Mouse (Mus musculus): Measurements from ENCODE around the gene Tigd3.

Tigd3 gene

DNA sequence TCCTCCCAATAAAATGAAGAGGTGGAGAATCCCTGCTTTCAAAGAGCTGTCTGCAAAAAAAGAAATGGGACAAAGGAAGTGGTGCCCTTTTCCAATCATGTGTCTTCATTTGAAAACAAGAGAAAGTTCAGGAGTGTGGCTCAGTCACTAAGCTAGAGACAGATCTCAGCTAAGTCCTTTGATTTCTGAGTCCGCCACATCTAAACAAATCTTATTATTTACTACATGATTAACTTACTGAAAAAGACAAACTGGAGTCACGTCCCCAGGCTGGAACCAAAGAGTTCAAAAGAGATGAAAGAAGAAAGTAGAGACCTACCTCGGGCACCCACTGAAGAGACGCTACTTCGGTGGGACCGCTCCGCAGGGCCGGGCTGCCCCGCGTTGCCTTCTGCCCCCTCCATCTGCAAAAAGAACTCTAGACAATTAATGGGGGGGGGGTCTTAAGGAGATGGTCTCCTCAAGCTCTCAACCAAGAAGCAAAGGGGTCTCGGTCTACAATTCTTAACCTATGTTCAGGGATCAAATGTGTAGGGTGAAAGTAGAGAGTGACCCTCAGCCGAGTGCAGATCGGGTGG, 19.5 kb downstream of the Tigd3 start:
- no peak for DNase-seq

DNA sequence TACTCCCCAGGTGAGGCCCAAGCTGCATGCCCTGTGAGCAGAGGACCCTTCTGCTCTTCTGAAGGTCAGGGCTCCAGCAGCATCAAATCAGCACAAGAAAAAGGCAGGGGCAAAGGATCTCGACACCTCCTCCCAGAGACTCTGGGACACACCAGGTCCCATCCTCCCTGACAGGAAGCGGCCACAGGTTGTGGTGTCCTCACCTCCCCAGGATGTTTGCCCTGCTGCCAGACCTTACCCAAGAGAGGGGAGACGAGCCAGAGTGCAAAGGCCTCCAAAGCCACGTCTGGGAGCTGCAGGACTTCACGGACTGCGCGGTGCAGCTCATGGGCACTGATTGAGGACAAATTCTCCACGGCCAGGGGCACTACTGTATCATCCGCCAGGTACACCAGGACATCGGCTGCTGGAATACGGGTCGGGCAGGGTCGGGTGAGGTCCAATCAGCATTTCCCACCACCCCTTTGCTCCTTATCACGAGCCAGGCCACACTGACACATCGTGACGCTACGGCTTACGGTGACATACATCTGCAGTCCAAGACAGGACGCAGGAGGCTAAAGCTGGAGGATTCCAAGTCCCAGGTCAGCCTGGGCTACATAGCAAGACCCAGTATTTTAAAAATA, 20.9 kb downstream of the Tigd3 start:
- DNase-seq, result no peak

DNA sequence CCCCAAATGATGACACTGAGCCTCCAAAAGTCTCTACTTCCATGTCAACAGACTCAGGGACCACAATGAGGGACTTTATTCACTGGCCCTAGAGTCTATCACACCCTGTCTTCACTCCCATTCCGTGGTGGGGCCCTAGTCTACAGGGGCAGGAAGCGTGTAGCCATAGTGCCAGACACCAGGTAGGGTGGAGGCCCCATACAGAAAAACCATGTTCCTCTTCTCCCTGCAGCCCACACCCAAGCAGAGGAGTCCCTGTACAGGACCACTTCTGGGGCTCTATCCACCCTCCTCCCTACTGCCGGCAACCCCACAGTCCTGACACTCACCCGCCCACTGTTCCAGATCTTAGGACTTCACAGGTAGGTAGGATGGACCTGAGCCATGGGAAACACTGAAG, 21.4 kb downstream of the Tigd3 start:
- no peak for DNase-seq

DNA sequence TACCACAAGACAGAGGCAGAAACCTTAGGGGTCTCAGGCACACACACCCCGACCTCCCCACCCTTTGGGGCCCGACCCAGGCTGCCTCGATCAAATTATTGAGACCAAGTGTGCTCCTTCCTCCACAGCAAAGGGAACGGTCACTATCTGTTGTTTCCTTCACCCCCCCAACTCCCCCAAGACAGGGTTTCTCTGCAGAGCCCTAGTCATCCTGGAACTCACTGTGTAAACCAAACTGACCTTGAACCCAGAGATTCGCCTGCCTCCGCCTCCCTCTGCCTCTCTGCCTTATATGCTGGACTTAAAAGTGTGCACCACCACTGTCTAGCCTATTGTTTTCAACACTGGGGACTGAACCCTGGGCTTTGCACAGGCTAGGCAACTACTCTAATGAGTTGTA, 22.3 kb downstream of the Tigd3 start:
- DNase-seq, result no peak

DNA sequence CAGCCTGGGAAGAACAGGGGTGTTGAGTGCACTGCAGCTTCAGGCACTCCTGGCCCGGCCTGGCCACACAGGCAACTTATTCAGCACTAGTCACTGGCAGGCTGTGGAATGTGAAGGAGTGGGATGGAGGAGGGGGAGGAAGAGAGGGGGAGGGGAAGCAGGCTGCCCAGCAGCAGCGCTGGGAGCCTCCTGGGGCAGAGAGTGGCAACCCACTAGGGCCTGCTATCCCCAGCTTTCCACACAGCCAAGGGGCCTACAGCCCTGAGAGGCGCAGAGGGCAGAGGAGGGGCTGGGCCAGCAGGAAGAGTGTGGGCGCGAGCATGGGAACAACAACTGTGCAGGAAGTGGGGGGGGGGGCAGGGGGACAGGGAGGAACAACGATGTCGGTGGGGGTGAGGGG, 22.7 kb downstream of the Tigd3 start:
- DNase-seq, result no peak

DNA sequence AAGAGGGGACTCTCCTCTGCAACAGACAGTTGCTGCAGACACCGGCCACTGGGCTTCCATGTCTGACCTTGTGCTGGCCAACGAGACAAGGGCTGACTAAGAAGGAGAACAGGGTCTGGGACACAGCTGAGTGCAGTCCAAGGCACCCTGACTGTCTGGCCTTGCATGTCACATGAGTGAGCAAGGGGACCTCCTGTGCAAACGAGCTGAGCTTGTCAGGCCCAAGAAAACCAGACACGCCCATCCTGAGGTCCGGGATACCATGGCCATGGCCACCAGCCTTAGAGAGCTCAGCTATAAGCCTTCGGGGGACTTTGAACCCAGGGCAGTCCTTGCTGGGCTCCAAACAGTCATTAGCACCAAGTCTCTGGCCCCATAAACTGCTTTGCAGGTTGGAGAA, 25.9 kb downstream of the Tigd3 start:
- DNase-seq, result no peak

DNA sequence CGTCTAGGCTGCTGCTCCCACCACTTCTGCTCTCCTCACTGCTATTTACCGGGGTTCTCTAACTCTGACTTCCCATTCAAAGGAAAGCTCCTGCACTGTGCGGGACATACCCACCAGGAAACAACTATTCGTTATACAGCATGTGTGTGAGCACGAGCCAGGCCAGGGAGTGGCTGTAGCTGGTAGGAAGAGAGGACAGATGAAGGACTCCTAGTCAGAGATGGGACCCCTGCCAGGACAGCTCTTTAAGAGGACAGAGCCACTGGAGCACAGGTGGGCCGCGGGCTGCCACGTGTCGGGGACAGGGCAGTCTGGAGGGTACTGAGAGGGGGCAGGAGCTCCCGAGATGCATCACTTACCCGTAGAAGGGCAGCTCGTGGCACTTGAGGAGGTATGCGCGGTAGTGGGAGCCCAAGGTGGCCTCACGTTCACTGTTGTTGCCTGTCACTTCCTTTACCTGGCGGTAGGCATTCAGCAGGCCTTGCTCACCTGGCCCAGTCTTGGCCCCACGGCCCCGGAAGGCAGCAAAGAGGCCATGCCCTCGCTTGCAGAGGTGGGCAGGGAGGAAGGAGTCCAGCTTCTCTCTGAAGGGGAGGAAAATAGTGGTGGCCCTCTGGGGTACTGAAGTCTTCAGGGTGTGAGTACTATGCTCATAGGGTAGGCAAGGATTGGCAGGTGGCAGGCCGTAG, 29.1 kb downstream of the Tigd3 start:
- no peak for DNase-seq

DNA sequence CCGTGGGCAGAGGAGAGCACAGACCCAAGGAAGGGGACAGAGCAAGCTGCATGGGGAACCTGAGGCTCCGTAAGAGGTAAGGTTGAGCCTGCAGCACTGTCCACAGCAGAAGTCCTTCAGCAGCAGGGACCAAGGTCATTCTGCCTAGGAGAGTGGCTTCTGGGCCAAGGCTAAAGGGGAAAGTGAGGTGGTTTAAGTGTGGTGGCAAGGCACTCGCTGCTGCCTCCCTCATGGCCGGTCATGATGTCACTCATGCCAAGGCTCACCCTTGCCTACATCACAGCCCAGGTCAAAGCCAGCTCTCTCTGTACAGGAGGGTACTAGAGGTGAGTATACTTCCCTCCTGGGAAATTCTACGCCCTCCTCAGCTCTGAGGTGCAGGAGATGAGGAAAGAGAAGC, 30.2 kb downstream of the Tigd3 start:
- no peak for DNase-seq

DNA sequence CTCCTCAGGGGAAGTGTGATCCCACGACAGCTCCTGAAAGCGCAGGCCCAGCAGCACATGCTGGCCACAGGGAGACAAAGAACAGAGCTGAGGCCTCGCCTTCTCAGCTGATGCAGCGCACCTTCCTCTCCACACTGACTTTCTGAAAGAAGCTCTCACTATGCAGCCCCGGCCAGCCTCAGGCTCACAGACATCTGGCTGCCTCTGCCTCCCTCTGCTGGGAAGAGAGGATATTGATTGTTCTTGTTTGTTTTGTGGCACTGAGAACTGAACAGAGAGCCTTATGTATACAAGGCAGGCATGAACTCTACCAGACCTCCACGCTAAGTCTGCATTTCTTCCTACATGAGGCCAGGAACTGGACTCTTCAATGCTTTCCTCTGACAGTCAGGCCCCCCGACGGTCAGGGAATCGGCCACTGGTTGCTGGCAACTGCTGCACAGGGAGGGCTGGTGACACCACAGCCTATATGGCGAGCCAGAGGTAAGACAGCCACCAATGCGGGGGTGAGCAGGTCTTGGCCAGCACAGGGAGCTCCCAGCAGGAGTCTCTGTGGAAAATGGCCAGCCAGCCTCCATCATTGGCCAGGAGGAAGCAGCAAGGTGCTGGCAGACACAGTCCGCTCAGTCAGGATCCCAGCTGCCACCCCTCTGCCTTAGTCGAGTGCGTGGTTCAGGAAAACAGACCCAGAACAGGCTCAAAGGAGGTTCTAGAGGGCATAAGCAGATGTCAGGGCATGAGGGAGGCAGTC, 31.4 kb downstream of the Tigd3 start:
- peak; percentile 45 for DNase-seq

DNA sequence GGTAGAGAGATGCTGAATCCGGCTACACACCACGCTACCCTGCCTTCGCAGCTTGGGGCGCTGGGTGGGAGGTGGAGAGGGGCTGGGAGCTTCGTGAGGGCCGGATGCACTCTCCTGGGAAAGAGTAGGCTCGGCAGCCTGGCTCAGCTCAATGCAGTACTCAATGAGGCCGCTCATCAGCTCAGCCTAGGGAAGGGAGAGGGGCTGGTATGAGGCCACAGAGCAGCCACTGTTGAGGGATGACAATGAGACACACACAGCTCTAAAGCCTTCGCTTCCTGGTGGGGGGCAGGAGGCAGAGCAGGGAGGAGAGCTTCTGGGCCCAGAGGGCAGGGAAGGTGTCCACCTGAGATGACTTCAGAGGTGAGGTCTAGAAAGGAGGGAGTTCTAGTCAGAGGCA, 37.3 kb downstream of the Tigd3 start:
- no peak for DNase-seq

DNA sequence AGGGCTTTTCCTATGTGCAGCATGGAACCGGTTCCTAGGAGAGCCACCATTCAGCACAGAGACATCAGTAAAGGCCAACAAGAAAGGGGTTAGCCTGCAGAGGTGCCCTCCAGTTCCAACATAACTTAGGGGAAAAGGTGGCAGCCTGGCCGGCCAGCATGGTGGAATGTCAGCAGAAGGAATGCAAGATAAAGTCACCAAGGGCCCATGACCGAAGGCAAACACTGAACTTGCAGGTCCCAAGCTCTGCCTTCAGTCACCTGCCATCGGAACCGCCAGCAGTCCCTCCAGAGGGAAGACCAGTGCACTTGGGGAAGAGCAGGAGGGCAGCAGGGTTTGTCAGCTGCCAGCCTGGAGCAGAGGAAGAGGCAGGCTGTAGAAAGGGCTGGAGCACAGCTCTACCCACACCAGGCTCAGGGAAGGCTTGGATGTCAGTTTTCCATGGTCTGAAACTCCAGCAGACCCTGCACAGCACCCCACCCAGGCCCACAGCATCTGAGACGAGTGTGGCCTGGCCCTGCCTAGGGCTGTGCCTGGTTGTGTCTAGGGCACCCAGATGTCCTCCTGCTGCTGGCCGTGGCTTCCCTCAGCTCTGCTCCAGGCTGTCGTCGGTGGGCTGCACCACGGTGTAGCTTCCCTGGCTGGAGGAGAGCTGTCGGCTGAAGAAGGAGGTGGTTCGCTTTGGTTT, 41.8 kb downstream of the Tigd3 start:
- DNase-seq, result no peak

DNA sequence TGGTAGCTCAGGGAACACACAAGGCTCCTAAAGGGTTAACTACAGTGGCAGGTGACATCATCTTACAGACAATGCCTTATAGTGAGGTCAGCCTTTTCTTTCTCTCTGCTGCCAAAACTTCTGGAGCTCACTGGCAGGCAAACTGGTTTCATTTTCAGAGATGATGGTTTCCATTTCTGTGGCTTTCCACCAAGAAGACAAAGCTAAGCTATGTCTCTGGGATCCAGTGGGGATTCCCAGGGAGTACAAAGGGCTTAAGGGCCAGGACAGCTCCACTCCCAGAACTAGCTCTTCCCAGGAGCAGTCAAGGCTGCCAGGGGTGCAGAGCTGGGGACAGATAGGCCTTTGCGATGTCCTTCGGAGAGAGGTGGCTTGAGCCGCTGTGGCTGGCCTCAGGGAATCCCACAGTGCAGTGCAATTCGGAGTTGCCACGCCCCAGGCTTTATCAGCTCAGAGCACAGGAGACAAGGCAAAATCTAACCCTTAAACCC, 42.4 kb downstream of the Tigd3 start:
- no peak for DNase-seq

DNA sequence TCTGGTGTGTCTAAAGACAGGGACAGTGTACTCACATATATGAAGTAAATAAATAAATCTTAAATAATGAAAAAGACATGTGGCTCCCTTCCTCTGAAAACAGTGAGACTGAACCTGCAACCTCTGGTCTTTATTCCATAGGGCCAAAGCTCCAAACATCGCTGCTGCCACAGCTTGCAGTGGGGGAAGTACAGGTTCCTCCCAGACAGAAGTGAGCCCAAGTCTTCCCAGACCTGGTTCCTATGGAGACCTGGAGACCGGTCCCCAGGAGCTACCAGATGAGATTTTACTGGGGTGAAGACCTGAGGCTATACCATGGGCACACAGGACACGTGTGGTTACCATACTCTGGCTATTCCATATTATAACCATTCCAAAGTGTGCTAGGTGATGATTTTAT, 43.1 kb downstream of the Tigd3 start:
- DNase-seq, result no peak

DNA sequence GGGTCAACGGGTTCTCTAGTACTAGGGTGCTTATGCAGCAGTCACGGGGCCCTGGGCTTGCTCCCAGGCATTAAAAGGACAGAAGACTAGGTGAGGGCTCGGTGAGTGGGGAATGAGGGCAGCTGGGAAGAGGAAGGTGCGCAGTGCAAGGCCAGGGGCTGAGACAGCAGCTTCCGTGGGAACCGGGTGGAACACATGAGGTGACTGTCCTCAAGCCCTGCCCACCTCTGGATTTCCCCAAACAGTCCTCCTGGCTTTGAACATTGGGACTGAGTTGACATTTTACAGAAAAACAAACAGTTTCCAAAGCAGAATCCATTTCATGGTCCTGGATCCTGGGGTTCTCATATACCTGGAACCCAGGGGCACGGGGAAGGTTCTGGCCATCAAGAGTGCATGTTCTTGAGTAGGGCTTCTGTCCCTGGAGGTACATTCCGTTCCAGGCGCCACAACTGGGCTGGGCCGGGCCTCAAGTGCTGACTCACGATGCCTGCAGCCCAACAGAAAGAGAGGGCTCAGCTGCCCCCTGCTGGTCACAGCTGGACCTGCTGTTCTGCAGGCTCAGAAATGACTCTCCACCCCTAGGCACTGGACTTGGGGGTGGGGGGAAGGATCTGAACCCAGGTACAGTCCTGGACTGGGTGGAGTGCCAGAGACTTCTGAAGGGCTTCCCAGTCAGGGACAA, 44.0 kb downstream of the Tigd3 start:
- peak; percentile 92 for DNase-seq

DNA sequence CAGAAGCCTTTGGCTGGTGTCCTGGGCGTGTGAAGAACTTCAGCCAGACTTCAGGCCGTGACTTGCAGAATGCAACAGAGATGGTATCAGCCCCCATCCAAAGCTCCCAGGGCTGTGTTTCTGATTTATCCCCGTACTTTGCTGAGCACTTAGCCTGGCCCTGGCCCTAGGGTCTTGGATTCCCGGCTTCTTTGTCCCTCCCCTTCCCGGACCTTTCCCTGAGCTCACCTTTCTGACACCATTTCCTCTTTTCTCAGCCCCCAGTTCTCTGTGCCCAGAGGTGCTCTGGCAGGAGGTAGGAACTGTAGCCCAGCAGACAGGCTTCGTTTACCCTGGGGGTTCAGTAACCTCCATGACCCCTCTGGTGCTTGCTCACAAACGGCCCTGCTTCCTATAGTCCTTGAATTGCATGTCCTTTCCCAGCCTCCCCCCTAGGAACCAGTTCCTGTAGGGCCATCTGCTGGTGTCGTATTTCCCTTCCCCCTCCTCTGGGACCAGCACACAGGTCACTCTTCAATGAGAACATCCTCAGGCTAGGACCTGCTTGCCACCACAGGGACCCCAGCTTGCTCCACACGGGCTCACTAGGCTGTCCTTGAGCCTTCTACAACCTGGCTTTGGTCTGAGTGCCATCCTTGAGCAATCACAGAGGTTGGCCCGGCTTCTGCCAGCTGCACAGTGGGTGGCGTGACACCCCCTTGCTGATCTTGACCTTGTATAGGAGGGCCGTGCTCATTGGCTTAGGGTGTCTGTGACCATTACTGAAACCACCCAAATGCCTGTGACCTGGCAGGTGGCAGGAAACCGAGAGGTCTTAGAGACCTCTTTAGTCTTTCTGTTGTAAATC, 44.9 kb downstream of the Tigd3 start:
- DNase-seq, result peak; percentile 82

DNA sequence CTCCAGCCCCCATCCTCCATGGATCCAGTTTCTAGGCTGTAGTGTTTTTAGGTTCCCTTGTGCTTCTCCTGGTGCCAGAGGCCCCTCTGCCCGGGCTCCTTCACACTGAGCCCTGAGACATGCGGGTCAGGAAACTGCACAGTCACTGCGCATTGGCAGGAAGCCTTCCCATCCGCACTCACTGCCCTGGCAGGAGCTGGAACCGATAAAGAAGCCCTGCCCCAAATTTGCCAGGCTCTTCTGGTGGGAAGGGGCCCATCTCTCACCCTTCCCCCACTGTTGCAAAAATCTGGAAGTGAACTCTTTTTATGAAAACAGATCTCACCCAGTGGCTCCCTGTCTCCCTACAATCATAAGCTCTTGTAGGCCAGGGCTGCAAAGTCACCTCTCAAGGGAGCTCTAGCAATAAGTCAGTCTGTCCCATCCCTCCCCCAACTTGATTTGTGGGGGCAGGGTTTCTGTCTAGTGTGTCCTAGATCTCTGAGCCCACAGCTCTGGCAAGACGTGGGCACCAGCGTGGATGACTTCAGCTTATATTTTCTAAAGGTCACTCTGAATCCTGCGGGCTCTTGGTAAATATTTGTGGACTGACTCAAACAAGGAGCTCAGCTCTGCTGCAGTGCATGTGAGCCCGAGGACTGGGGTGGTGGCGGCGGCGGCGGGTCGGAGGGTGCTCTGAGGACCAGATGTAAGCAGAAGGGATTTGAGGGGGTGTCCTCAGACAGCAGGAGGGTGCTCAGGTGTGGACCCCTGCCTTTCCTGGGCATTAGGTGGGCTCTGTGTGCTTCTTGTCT, 45.7 kb downstream of the Tigd3 start:
- peak; percentile 82 for DNase-seq

DNA sequence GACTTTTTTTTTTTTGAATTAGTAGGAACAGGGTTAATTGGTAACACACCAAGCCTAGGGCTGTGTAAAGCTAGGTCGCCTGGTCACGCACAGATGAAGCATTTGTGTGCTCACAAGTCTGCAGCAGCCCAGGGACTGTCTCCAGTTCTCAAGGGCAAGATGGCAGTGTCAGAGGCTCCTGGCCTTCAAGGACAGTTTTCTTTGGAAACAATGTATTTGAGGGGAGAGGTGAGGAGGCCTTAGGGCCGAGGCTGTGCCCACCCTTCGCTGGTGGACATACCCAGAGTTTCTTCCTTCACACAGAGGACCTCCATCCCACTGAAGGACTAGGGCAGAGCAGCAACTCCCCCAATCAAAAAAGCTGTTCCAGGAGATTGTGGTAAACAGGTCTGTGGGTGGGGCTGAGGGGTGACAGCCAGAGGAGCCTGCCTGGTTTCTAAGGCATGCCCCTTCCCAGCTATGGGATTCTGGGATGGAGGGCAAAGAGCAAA, 46.6 kb downstream of the Tigd3 start:
- peak; percentile 66 for DNase-seq

DNA sequence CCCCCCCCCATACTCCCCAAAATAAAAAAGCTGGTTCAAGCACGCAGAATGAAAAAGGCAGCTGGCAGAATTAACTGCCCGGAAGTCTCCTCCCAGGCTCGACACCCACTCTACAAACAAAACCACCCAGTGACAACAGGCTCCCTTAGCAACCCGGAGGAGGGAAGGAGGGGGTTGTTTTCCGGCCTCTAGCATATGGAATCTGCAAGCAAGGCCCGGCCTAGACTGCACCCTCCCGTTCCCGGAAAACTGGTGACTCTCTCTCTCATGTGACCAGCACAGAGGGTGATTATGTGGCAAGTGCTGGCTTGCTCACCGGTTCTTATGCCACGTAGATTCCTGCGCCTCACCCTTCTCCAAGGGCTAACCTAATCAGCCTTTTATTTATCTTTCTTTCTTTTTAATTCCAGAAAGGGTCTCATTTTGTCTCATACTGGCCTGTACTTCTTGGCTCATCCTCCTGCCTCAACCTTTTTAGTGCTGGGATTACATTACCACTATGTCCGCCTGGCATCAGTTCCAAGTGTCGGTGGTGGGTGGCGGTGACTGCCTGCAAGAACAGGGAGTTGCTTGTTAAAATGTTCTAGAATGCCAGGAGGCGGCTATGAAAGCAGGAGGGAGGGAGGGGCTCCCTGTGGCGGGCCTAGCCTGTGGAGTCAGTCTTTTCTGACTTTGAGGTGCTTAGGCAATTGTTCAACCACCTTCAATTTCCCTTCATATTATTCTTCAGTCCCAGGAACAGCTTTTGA, 47.2 kb downstream of the Tigd3 start:
- DNase-seq, result peak; percentile 95

DNA sequence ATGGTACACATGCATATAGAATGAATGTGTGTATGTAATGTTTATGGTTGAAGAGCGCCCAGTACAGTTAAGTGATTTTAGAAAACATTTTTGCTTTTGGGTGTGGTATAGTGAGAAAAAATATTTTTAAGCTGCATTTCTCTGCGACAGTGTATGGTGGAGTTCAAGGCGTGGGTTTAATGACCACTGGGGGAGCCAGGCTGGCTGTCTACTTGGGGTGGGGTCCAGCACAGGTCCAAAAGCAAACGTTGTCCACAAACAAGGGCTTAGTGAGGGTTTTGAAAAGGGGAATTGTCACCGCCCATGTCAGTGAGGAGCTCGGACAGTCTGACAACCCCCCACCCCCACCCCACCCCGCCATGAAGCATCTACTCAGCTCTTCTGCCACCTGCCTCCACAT, 47.8 kb downstream of the Tigd3 start:
- peak; percentile 76 for DNase-seq

Data from cerebellum, adult 11-12 months (tissue).